Mouse (Mus musculus): ENCODE measurements at regions not wholly inside any gene's neighbourhood (a gene's known extent, or its start where the extent isn't known, plus 50 kb on each side); places are given as distances from the start of the nearest gene placed in this dataset.

GRCm38 (mm10) chr9:46388677-46389676, 69.2 kb upstream of the 4931429L15Rik start:
- TF ChIP-seq POLR2A (IDR thresholded peaks at IDR 0.05; ENCODE audit: control insufficient read depth in 1 of 2, insufficient read depth in 1 of 2, low read depth in 1 of 2, low read length in 2 of 2, poor library complexity in 1 of 2) (no peak), RAD21 (IDR thresholded peaks at IDR 0.05; ENCODE audit: low read depth, low read length) (no peak), CTCF (IDR thresholded peaks at IDR 0.05 in 2 of 3, conservative IDR thresholded peaks at IDR 0.05 in 1 of 3; ENCODE audit: control insufficient read depth in 1 of 3, insufficient read depth in 1 of 3, low read depth in 2 of 3, low read length in 3 of 3, poor library complexity in 1 of 3, severe bottlenecking in 1 of 3) (no peak)

All from MEL (cell line).